Mouse (Mus musculus) stomach, embryonic 14.5 days (tissue): ENCODE measurements around the gene Ccdc130. TPM values are rescaled to one million over a fixed set of nuclear protein-coding genes. Genes with fewer than 3 reads are reported as not detected.

ENCODE experiments used
- ATAC-seq: fragments of 200-750 bp; cut with Nextera tagmentation; 2 replicates; pipeline ENCODE4 v1.8.0; 2017; ENCODE audit warnings: low read depth, moderate TSS enrichment; ENCODE audit not compliant: insufficient number of reproducible peaks, insufficient read depth, low FRiP score
- H3K27ac ChIP-seq: fragments of 300-500 bp; sonication (generic); 2 replicates; pipeline ENCODE4 v1.5.1; 2014; ENCODE audit warnings: mild to moderate bottlenecking, low read length, moderate library complexity, mixed read lengths
- H3K27me3 ChIP-seq: fragments of 300-500 bp; sonication (generic); 2 replicates; pipeline ENCODE4 v1.6.1; 2014; ENCODE audit warnings: low read length, control low read depth, mixed read lengths; ENCODE audit not compliant: control insufficient read depth, insufficient read depth
- H3K36me3 ChIP-seq: fragments of 300-500 bp; sonication (generic); 2 replicates; pipeline ENCODE4 v1.6.1; 2014; ENCODE audit warnings: mild to moderate bottlenecking, control low read depth, low read length, moderate library complexity, mixed read lengths; ENCODE audit not compliant: control insufficient read depth, insufficient read depth
- H3K4me1 ChIP-seq: fragments of 300-500 bp; sonication (generic); 2 replicates; pipeline ENCODE4 v1.6.1; 2014; ENCODE audit warnings: low read length, control low read depth, mixed read lengths; ENCODE audit not compliant: control insufficient read depth, insufficient read depth
- H3K4me2 ChIP-seq: fragments of 300-500 bp; sonication (generic); replicated peaks from 2 replicates; pipeline ENCODE4 v1.6.1; 2014; ENCODE audit warnings: low read depth, low read length, control low read depth
- H3K4me3 ChIP-seq: fragments of 300-500 bp; sonication (generic); 2 replicates; pipeline ENCODE4 v1.5.1; 2014; ENCODE audit warnings: low read depth, low read length, control low read depth
- H3K9ac ChIP-seq: fragments of 300-500 bp; sonication (generic); replicated peaks from 2 replicates; pipeline ENCODE4 v1.6.1; 2014; ENCODE audit warnings: low read depth, mild to moderate bottlenecking, control low read depth, low read length, moderate library complexity, mixed read lengths
- H3K9me3 ChIP-seq: fragments of 300-500 bp; sonication (generic); 2 replicates; pipeline ENCODE4 v1.6.1; 2016; ENCODE audit warnings: low read depth, low read length, control low read depth; ENCODE audit not compliant: control insufficient read depth
- WGBS: fragments of 180-500 bp; shearing (Covaris S2); extraction: QIAGEN DNeasy Blood & Tissue Kit; methylation state at CpG from one replicate; pipeline ENCODE4 v1.1.7; 2014; 5-methylcytosine and 5-hydroxymethylcytosine counted together
- polyA plus RNA-seq: library from polyadenylated mRNA; unstranded; fragments of >200 nt; fragmentation: Nextera tagmentation; extraction: Ambion mirVana; gene quantifications from 2 replicates; pipeline ENCODE4 v1.2.1, GENCODE M21; 2014

The Ccdc130 gene
- polyA plus RNA-seq, 1 experiment from 2014 or later = 20.7 TPM

- H3K4me3 ChIP-seq = peak overlapping the region; percentile 89
- no peaks in the 10 kb centered on the region for H3K9me3 ChIP-seq
- peak overlapping the region; percentile 79 for H3K9ac ChIP-seq
- H3K27ac ChIP-seq = peak overlapping the region; percentile 61; the same call in 1 of the 2 replicates
- peaks cover 4% of the 10 kb centered on the region; the same call in 1 of the 2 replicates for H3K36me3 ChIP-seq
- 18% methylated on average over 10 of the region's 10 CpGs for WGBS
- peak overlapping the region; percentile 89 for H3K4me2 ChIP-seq
- H3K27me3 ChIP-seq = no peaks in the 10 kb centered on the region
- no peak for ATAC-seq
- peaks cover 16% of the 10 kb centered on the region; the same call in 1 of the 2 replicates for H3K4me1 ChIP-seq
These were observed 34.3 kb downstream of the Ccdc130 start for GRCm38 (mm10) chr8:84235746-84236409.

- no peaks in the 10 kb centered on the region for H3K9me3 ChIP-seq
- no peak overlapping the region for H3K4me2 ChIP-seq
- H3K27me3 ChIP-seq = no peaks in the 10 kb centered on the region
- H3K9ac ChIP-seq = no peak overlapping the region
- ATAC-seq = no peak
- peaks cover 16% of the 10 kb centered on the region; the same call in 1 of the 2 replicates for H3K4me1 ChIP-seq
- no peak overlapping the region for H3K4me3 ChIP-seq
- 85% methylated on average over 2 of the region's 2 CpGs for WGBS
- peaks cover 27% of the 10 kb centered on the region for H3K36me3 ChIP-seq
- no peak overlapping the region for H3K27ac ChIP-seq
These were observed 37.1 kb downstream of the Ccdc130 start for GRCm38 (mm10) chr8:84233055-84233454.

- H3K36me3 ChIP-seq = peaks cover 50% of the 10 kb centered on the region
- H3K27ac ChIP-seq = no peak overlapping the region
- no peak overlapping the region for H3K4me2 ChIP-seq
- H3K9ac ChIP-seq = no peak overlapping the region
- no peaks in the 10 kb centered on the region for H3K9me3 ChIP-seq
- WGBS = 84% methylated on average over 17 of the region's 17 CpGs
- H3K4me3 ChIP-seq = no peak overlapping the region
- ATAC-seq = no peak
- H3K27me3 ChIP-seq = no peaks in the 10 kb centered on the region
- H3K4me1 ChIP-seq = peaks cover 5% of the 10 kb centered on the region; the same call in 1 of the 2 replicates
These were observed 39.4 kb downstream of the Ccdc130 start for GRCm38 (mm10) chr8:84230735-84231134.

GRCm38 (mm10) chr8:84223322-84224029, 46.7 kb downstream of the Ccdc130 start:
- Histone ChIP-seq H3K27me3 (no peaks in the 10 kb centered on the region), H3K4me3 (no peak overlapping the region), H3K9me3 (no peaks in the 10 kb centered on the region), H3K4me2 (no peak overlapping the region), H3K4me1 (no peaks in the 10 kb centered on the region), H3K27ac (no peak overlapping the region), H3K9ac (no peak overlapping the region), H3K36me3 (peaks cover 83% of the 10 kb centered on the region)
- WGBS = 85% methylated on average over 21 of the region's 21 CpGs
- ATAC-seq = no peak

- H3K9me3 ChIP-seq = no peaks in the 10 kb centered on the region
- no peak overlapping the region for H3K9ac ChIP-seq
- H3K4me2 ChIP-seq = no peak overlapping the region
- no peaks in the 10 kb centered on the region for H3K27me3 ChIP-seq
- H3K36me3 ChIP-seq = peaks cover 83% of the 10 kb centered on the region
- H3K4me1 ChIP-seq = no peaks in the 10 kb centered on the region
- ATAC-seq = no peak
- no peak overlapping the region for H3K4me3 ChIP-seq
- 91% methylated on average over 9 of the region's 9 CpGs for WGBS
- no peak overlapping the region for H3K27ac ChIP-seq
These were observed 47.5 kb downstream of the Ccdc130 start for GRCm38 (mm10) chr8:84222566-84223165.

GRCm38 (mm10) chr8:84220105-84220504, 50.1 kb downstream of the Ccdc130 start:
- Histone ChIP-seq H3K4me3 (no peak overlapping the region), H3K9ac (no peak overlapping the region), H3K4me2 (no peak overlapping the region), H3K36me3 (peaks cover 80% of the 10 kb centered on the region), H3K4me1 (no peaks in the 10 kb centered on the region), H3K27me3 (no peaks in the 10 kb centered on the region), H3K27ac (no peak overlapping the region), H3K9me3 (no peaks in the 10 kb centered on the region)
- ATAC-seq = no peak
- WGBS = 83% methylated on average over 7 of the region's 7 CpGs

- Histone ChIP-seq H3K9me3 (no peaks in the 10 kb centered on the region), H3K4me1 (no peaks in the 10 kb centered on the region), H3K4me2 (no peak overlapping the region), H3K27me3 (no peaks in the 10 kb centered on the region), H3K9ac (no peak overlapping the region), H3K4me3 (no peak overlapping the region), H3K36me3 (peaks cover 73% of the 10 kb centered on the region), H3K27ac (no peak overlapping the region)
- 90% methylated on average over 5 of the region's 5 CpGs for WGBS
- ATAC-seq = no peak
These were observed 52.0 kb downstream of the Ccdc130 start for GRCm38 (mm10) chr8:84218143-84218542.

- 94% methylated on average over 11 of the region's 11 CpGs for WGBS
- no peak overlapping the region for H3K4me3 ChIP-seq
- no peak overlapping the region for H3K4me2 ChIP-seq
- H3K9ac ChIP-seq = no peak overlapping the region
- no peaks in the 10 kb centered on the region for H3K4me1 ChIP-seq
- no peak for ATAC-seq
- H3K36me3 ChIP-seq = peaks cover 73% of the 10 kb centered on the region
- no peaks in the 10 kb centered on the region for H3K9me3 ChIP-seq
- H3K27ac ChIP-seq = no peak overlapping the region
- H3K27me3 ChIP-seq = no peaks in the 10 kb centered on the region
These were observed 53.0 kb downstream of the Ccdc130 start for GRCm38 (mm10) chr8:84217206-84217605.
